Mouse (Mus musculus) CH12.LX (cell line): ENCODE data around the gene Shq1.

ENCODE experiments used
- RAD21 ChIP-seq: IDR thresholded peaks from 2 replicates; pipeline ENCODE4 v1.6.1; 2011; ENCODE audit warnings: low read depth, mild to moderate bottlenecking, low read length, improper control_type of control experiment, moderate library complexity
- ZNF384 ChIP-seq: IDR thresholded peaks from 2 replicates; pipeline ENCODE4 v1.6.1; 2012; ENCODE audit warnings: low read depth, low read length, improper control_type of control experiment, inconsistent platforms

GRCm38 (mm10) chr6:100527161-100527560, 143.8 kb downstream of the Shq1 start:
- TF ChIP-seq RAD21, result no peak
- no peak for TF ChIP-seq ZNF384
